Mouse (Mus musculus) heart, embryonic 16.5 days (tissue): Measurements from ENCODE around the gene Hadha. TPM values are rescaled to one million over a fixed set of nuclear protein-coding genes. Genes with fewer than 3 reads are reported as not detected.

ENCODE experiments used
- ATAC-seq: fragments of 200-750 bp; cut with Nextera tagmentation; replicated peaks from 2 replicates; pipeline ENCODE4 v1.8.0; 2017; ENCODE audit warnings: moderate number of reproducible peaks; ENCODE audit not compliant: insufficient read depth, low FRiP score; ENCODE audit errors: extremely low read depth
- H3K27ac ChIP-seq: fragments of 300-500 bp; sonication (generic); 2 replicates; pipeline ENCODE4 v1.5.1; 2014; ENCODE audit warnings: mild to moderate bottlenecking, low read length, control low read depth, moderate library complexity
- H3K27me3 ChIP-seq: fragments of 300-500 bp; sonication (generic); 2 replicates; pipeline ENCODE4 v1.6.1; 2014; ENCODE audit warnings: low read length, mixed read lengths; ENCODE audit not compliant: control insufficient read depth, insufficient read depth
- H3K36me3 ChIP-seq: fragments of 300-500 bp; sonication (generic); 2 replicates; pipeline ENCODE4 v1.6.1; 2014; ENCODE audit not compliant: control insufficient read depth, insufficient read depth
- H3K4me1 ChIP-seq: fragments of 300-500 bp; sonication (generic); 2 replicates; pipeline ENCODE4 v1.6.1; 2014; ENCODE audit warnings: low read length, mixed read lengths; ENCODE audit not compliant: control insufficient read depth, insufficient read depth
- H3K4me2 ChIP-seq: fragments of 300-500 bp; sonication (generic); 2 replicates; pipeline ENCODE4 v1.6.1; 2014; ENCODE audit warnings: low read depth, mild to moderate bottlenecking, control low read depth, low read length
- H3K4me3 ChIP-seq: fragments of 300-500 bp; sonication (generic); 2 replicates; pipeline ENCODE4 v1.5.1; 2014; ENCODE audit warnings: mild to moderate bottlenecking, control low read depth, low read length
- H3K9ac ChIP-seq: fragments of 300-500 bp; sonication (generic); 2 replicates; pipeline ENCODE4 v1.6.1; 2014; ENCODE audit warnings: low read length, control low read depth
- H3K9me3 ChIP-seq: fragments of 300-500 bp; sonication (generic); replicated peaks from 2 replicates; pipeline ENCODE4 v1.6.1; 2016; ENCODE audit warnings: low read length; ENCODE audit not compliant: control insufficient read depth
- WGBS: fragments of 180-500 bp; shearing (Covaris S2); extraction: QIAGEN DNeasy Blood & Tissue Kit; methylation state at CpG from one replicate; pipeline ENCODE4 v1.1.7; 2014; 5-methylcytosine and 5-hydroxymethylcytosine counted together
- polyA plus RNA-seq: library from polyadenylated mRNA; unstranded; fragments of >200 nt; fragmentation: Nextera tagmentation; extraction: Ambion mirVana; gene quantifications from 2 replicates; pipeline ENCODE4 v1.2.1, GENCODE M21; 2015

Gene Hadha
- polyA plus RNA-seq, 1 experiment from 2014 or later, result 361 TPM

- no peak for ATAC-seq
Measured at GRCm38 (mm10) chr5:30122481-30122880, 32.5 kb downstream of the Hadha start.

GRCm38 (mm10) chr5:30120106-30120505 lies 34.9 kb downstream of the Hadha start:
- no peak overlapping the region for H3K4me2 ChIP-seq
- 80% methylated on average over 7 of the region's 7 CpGs for WGBS
- no peak overlapping the region for H3K9ac ChIP-seq
- no peaks in the 10 kb centered on the region for H3K9me3 ChIP-seq
- no peak overlapping the region for H3K27ac ChIP-seq
- no peak for ATAC-seq
- no peaks in the 10 kb centered on the region for H3K4me1 ChIP-seq
- peaks cover 64% of the 10 kb centered on the region for H3K36me3 ChIP-seq
- H3K4me3 ChIP-seq, result no peak overlapping the region
- 0 out of 2 replicates have a peak, but pooled peaks cover 2% of the 10 kb centered on the region for H3K27me3 ChIP-seq

More at GRCm38 (mm10) chr5:30122481-30122880, 32.5 kb downstream of the Hadha start:
- Histone ChIP-seq H3K27ac (no peak overlapping the region), H3K36me3 (peaks cover 81% of the 10 kb centered on the region), H3K4me2 (no peak overlapping the region), H3K9me3 (no peaks in the 10 kb centered on the region), H3K4me1 (no peaks in the 10 kb centered on the region), H3K4me3 (no peak overlapping the region), H3K9ac (no peak overlapping the region), H3K27me3 (no peaks in the 10 kb centered on the region)
- 84% methylated on average over 6 of the region's 6 CpGs for WGBS

- Histone ChIP-seq H3K27me3 (peaks cover 5% of the 10 kb centered on the region), H3K36me3 (peaks cover 55% of the 10 kb centered on the region), H3K9ac (no peak overlapping the region), H3K4me2 (no peak overlapping the region), H3K9me3 (no peaks in the 10 kb centered on the region), H3K4me3 (no peak overlapping the region), H3K27ac (no peak overlapping the region), H3K4me1 (peaks cover 3% of the 10 kb centered on the region)
- no peak for ATAC-seq
- WGBS, result 85% methylated on average over 6 of the region's 6 CpGs
Measured at GRCm38 (mm10) chr5:30119163-30119562, 35.8 kb downstream of the Hadha start.

- ATAC-seq, result no peak
- WGBS, result 93% methylated on average over 1 of the region's 1 CpGs
- Histone ChIP-seq H3K36me3 (peaks cover 46% of the 10 kb centered on the region), H3K9ac (no peak overlapping the region), H3K27me3 (peaks cover 17% of the 10 kb centered on the region), H3K4me1 (peaks cover 9% of the 10 kb centered on the region), H3K4me3 (no peak overlapping the region), H3K4me2 (no peak overlapping the region), H3K27ac (no peak overlapping the region), H3K9me3 (no peaks in the 10 kb centered on the region)
Measured at GRCm38 (mm10) chr5:30118018-30118417, 36.9 kb downstream of the Hadha start.

GRCm38 (mm10) chr5:30115718-30116117 lies 39.2 kb downstream of the Hadha start:
- no peak overlapping the region for H3K9ac ChIP-seq
- H3K4me3 ChIP-seq, result no peak overlapping the region
- 37% methylated on average over 10 of the region's 10 CpGs for WGBS
- peaks cover 32% of the 10 kb centered on the region for H3K27me3 ChIP-seq
- ATAC-seq, result no peak
- no peak overlapping the region for H3K27ac ChIP-seq
- peaks cover 16% of the 10 kb centered on the region for H3K4me1 ChIP-seq
- no peak overlapping the region for H3K4me2 ChIP-seq
- no peaks in the 10 kb centered on the region for H3K9me3 ChIP-seq
- H3K36me3 ChIP-seq, result peaks cover 25% of the 10 kb centered on the region

- 1% methylated on average over 28 of the region's 28 CpGs for WGBS
- ATAC-seq, result peak; percentile 23; the same call in 1 of the 2 replicates
Measured at GRCm38 (mm10) chr5:30114761-30115140, 40.2 kb downstream of the Hadha start.

GRCm38 (mm10) chr5:30113881-30114760 lies 40.8 kb downstream of the Hadha start:
- peak; percentile 83 for ATAC-seq
- no peak overlapping the region for H3K27ac ChIP-seq

More at GRCm38 (mm10) chr5:30114761-30115140, 40.2 kb downstream of the Hadha start:
- Histone ChIP-seq H3K27me3 (peaks cover 37% of the 10 kb centered on the region), H3K27ac (no peak overlapping the region), H3K9ac (peak overlapping the region; percentile 73), H3K4me1 (peaks cover 21% of the 10 kb centered on the region), H3K4me2 (peak overlapping the region; percentile 98), H3K9me3 (no peaks in the 10 kb centered on the region), H3K36me3 (peaks cover 15% of the 10 kb centered on the region), H3K4me3 (peak overlapping the region; percentile 65)

GRCm38 (mm10) chr5:30112533-30113068 lies 42.4 kb downstream of the Hadha start:
- H3K4me2 ChIP-seq, result no peak overlapping the region
- H3K9me3 ChIP-seq, result no peaks in the 10 kb centered on the region
- 82% methylated on average over 3 of the region's 3 CpGs for WGBS
- no peaks in the 10 kb centered on the region for H3K36me3 ChIP-seq
- no peak overlapping the region for H3K27ac ChIP-seq
- H3K4me1 ChIP-seq, result peaks cover 21% of the 10 kb centered on the region
- H3K9ac ChIP-seq, result no peak overlapping the region
- no peak for ATAC-seq
- H3K4me3 ChIP-seq, result no peak overlapping the region
- peaks cover 53% of the 10 kb centered on the region for H3K27me3 ChIP-seq

More at GRCm38 (mm10) chr5:30113881-30114760, 40.8 kb downstream of the Hadha start:
- H3K36me3 ChIP-seq, result peaks cover 9% of the 10 kb centered on the region
- H3K9me3 ChIP-seq, result no peaks in the 10 kb centered on the region
- H3K27me3 ChIP-seq, result peaks cover 42% of the 10 kb centered on the region
- H3K4me2 ChIP-seq, result peak overlapping the region; percentile 98
- peak overlapping the region; percentile 73 for H3K9ac ChIP-seq
- peaks cover 21% of the 10 kb centered on the region for H3K4me1 ChIP-seq
- under 1% methylated on average over 103 of the region's 103 CpGs for WGBS
- H3K4me3 ChIP-seq, result peak overlapping the region; percentile 65

GRCm38 (mm10) chr5:30111771-30112170 lies 43.2 kb downstream of the Hadha start:
- Histone ChIP-seq H3K4me3 (no peak overlapping the region), H3K9me3 (no peaks in the 10 kb centered on the region), H3K36me3 (no peaks in the 10 kb centered on the region), H3K27me3 (peaks cover 61% of the 10 kb centered on the region), H3K4me2 (no peak overlapping the region), H3K4me1 (peaks cover 21% of the 10 kb centered on the region), H3K9ac (no peak overlapping the region), H3K27ac (no peak overlapping the region)
- no peak for ATAC-seq
- WGBS, result 63% methylated on average over 3 of the region's 3 CpGs
